Mouse (Mus musculus) hindbrain, embryonic 11.5 days (tissue): ENCODE measurements around the gene Eaf1. TPM values are rescaled to one million over a fixed set of nuclear protein-coding genes. Genes with fewer than 3 reads are reported as not detected.

Source experiments
- ATAC-seq: fragments of 200-750 bp; cut with Nextera tagmentation; 2 replicates; pipeline ENCODE4 v1.8.0; 2017; ENCODE audit warnings: mild to moderate bottlenecking, moderate TSS enrichment, moderate library complexity; ENCODE audit not compliant: low FRiP score
- DNase-seq: peaks from one replicate; pipeline ENCODE4 v3.0.0-alpha.2; 2015; ENCODE audit warnings: low spot score
- H3K27ac ChIP-seq: fragments of 300-500 bp; sonication (generic); 2 replicates; pipeline ENCODE4 v1.5.1; 2014; ENCODE audit warnings: mild to moderate bottlenecking, low read depth, low read length
- H3K27me3 ChIP-seq: fragments of 300-500 bp; sonication (generic); 2 replicates; pipeline ENCODE4 v1.6.1; 2014; ENCODE audit warnings: mild to moderate bottlenecking, low read length, moderate library complexity, mixed read lengths; ENCODE audit not compliant: control insufficient read depth, insufficient read depth
- H3K36me3 ChIP-seq: fragments of 300-500 bp; sonication (generic); 2 replicates; pipeline ENCODE4 v1.6.1; 2014; ENCODE audit warnings: mild to moderate bottlenecking, low read length, moderate library complexity, mixed read lengths; ENCODE audit not compliant: control insufficient read depth, insufficient read depth
- H3K4me1 ChIP-seq: fragments of 300-500 bp; sonication (generic); replicated peaks from 2 replicates; pipeline ENCODE4 v1.6.1; 2014; ENCODE audit warnings: low read length, mixed read lengths; ENCODE audit not compliant: control insufficient read depth, insufficient read depth
- H3K4me2 ChIP-seq: fragments of 300-500 bp; sonication (generic); replicated peaks from 2 replicates; pipeline ENCODE4 v1.6.1; 2014; ENCODE audit warnings: mild to moderate bottlenecking, low read depth, low read length
- H3K4me3 ChIP-seq: fragments of 300-500 bp; sonication (generic); 2 replicates; pipeline ENCODE4 v1.5.1; 2014; ENCODE audit warnings: low read depth, low read length
- H3K9ac ChIP-seq: fragments of 300-500 bp; sonication (generic); 2 replicates; pipeline ENCODE4 v1.6.1; 2014; ENCODE audit warnings: low read depth, low read length
- H3K9me3 ChIP-seq: fragments of 300-500 bp; sonication (generic); 2 replicates; pipeline ENCODE4 v1.6.1; 2016; ENCODE audit warnings: low read length; ENCODE audit not compliant: control insufficient read depth
- WGBS: fragments of 180-500 bp; shearing (Covaris S2); extraction: QIAGEN DNeasy Blood & Tissue Kit; methylation state at CpG from one replicate; pipeline ENCODE4 v1.1.7; 2014; 5-methylcytosine and 5-hydroxymethylcytosine counted together
- polyA plus RNA-seq: library from polyadenylated mRNA; unstranded; fragments of >200 nt; fragmentation: Nextera tagmentation; extraction: Ambion mirVana; gene quantifications from 2 replicates; pipeline ENCODE4 v1.2.1, GENCODE M21; 2014

Eaf1 gene
- polyA plus RNA-seq, 1 experiment from 2014 or later, result 15.9 TPM

- no peak overlapping the region for H3K4me3 ChIP-seq
- DNase-seq, result peak; percentile 21
- no peaks in the 10 kb centered on the region for H3K9me3 ChIP-seq
- H3K4me1 ChIP-seq, result no peaks in the 10 kb centered on the region
- no peak overlapping the region for H3K9ac ChIP-seq
- 58% methylated on average over 8 of the region's 8 CpGs for WGBS
- H3K27ac ChIP-seq, result no peak overlapping the region
- no peak for ATAC-seq
- no peaks in the 10 kb centered on the region for H3K36me3 ChIP-seq
- H3K4me2 ChIP-seq, result no peak overlapping the region
- H3K27me3 ChIP-seq, result no peaks in the 10 kb centered on the region
Measured at GRCm38 (mm10) chr14:31464176-31464575, 30.0 kb upstream of the Eaf1 start.

- H3K4me2 ChIP-seq, result no peak overlapping the region
- DNase-seq (no peak), ATAC-seq (no peak)
- no peak overlapping the region for H3K4me3 ChIP-seq
- no peaks in the 10 kb centered on the region for H3K27me3 ChIP-seq
- H3K9ac ChIP-seq, result no peak overlapping the region
- 57% methylated on average over 4 of the region's 4 CpGs for WGBS
- H3K27ac ChIP-seq, result no peak overlapping the region
- H3K9me3 ChIP-seq, result no peaks in the 10 kb centered on the region
- no peaks in the 10 kb centered on the region for H3K4me1 ChIP-seq
- H3K36me3 ChIP-seq, result no peaks in the 10 kb centered on the region
Measured at GRCm38 (mm10) chr14:31469711-31470110, 24.5 kb upstream of the Eaf1 start.

GRCm38 (mm10) chr14:31472451-31473061, 21.6 kb upstream of the Eaf1 start:
- Histone ChIP-seq H3K9me3 (no peaks in the 10 kb centered on the region), H3K4me1 (no peaks in the 10 kb centered on the region), H3K4me2 (no peak overlapping the region), H3K27me3 (no peaks in the 10 kb centered on the region), H3K36me3 (no peaks in the 10 kb centered on the region), H3K4me3 (no peak overlapping the region), H3K9ac (no peak overlapping the region), H3K27ac (no peak overlapping the region)
- ATAC-seq, result no peak
- DNase-seq, result peak; percentile 77
- WGBS, result 15% methylated on average over 5 of the region's 5 CpGs

- Histone ChIP-seq H3K9ac (no peak overlapping the region), H3K36me3 (no peaks in the 10 kb centered on the region), H3K4me2 (no peak overlapping the region), H3K27me3 (no peaks in the 10 kb centered on the region), H3K4me3 (no peak overlapping the region), H3K27ac (no peak overlapping the region), H3K9me3 (no peaks in the 10 kb centered on the region), H3K4me1 (no peaks in the 10 kb centered on the region)
- ATAC-seq, result no peak
- 77% methylated on average over 2 of the region's 2 CpGs for WGBS
- DNase-seq, result no peak
Measured at GRCm38 (mm10) chr14:31473297-31473696, 20.9 kb upstream of the Eaf1 start.

- no peak overlapping the region for H3K4me3 ChIP-seq
- no peaks in the 10 kb centered on the region for H3K4me1 ChIP-seq
- no peak overlapping the region for H3K4me2 ChIP-seq
- no peak for DNase-seq
- H3K9ac ChIP-seq, result no peak overlapping the region
- H3K27me3 ChIP-seq, result no peaks in the 10 kb centered on the region
- 0 out of 2 replicates have a peak, but pooled peaks cover 3% of the 10 kb centered on the region for H3K36me3 ChIP-seq
- H3K9me3 ChIP-seq, result no peaks in the 10 kb centered on the region
- H3K27ac ChIP-seq, result no peak overlapping the region
- WGBS, result 93% methylated on average over 5 of the region's 5 CpGs
- ATAC-seq, result no peak
Measured at GRCm38 (mm10) chr14:31482417-31482816, 11.8 kb upstream of the Eaf1 start.

- 0 out of 2 replicates have a peak, but pooled peaks cover 6% of the 10 kb centered on the region for H3K36me3 ChIP-seq
Measured at GRCm38 (mm10) chr14:31486465-31486864, 7.7 kb upstream of the Eaf1 start.

GRCm38 (mm10) chr14:31488055-31488454, 6.1 kb upstream of the Eaf1 start:
- Histone ChIP-seq H3K36me3 (peaks cover 6% of the 10 kb centered on the region; the same call in 1 of the 2 replicates), H3K9me3 (no peaks in the 10 kb centered on the region), H3K4me2 (no peak overlapping the region), H3K27me3 (no peaks in the 10 kb centered on the region), H3K27ac (no peak overlapping the region), H3K4me3 (no peak overlapping the region), H3K9ac (no peak overlapping the region), H3K4me1 (no peaks in the 10 kb centered on the region)
- no peak for ATAC-seq
- 95% methylated on average over 6 of the region's 6 CpGs for WGBS
- DNase-seq, result no peak

More at GRCm38 (mm10) chr14:31486465-31486864, 7.7 kb upstream of the Eaf1 start:
- H3K4me3 ChIP-seq, result no peak overlapping the region
- no peaks in the 10 kb centered on the region for H3K9me3 ChIP-seq
- H3K27ac ChIP-seq, result no peak overlapping the region
- no peaks in the 10 kb centered on the region for H3K27me3 ChIP-seq
- ATAC-seq (no peak), DNase-seq (no peak)
- H3K4me2 ChIP-seq, result no peak overlapping the region
- 83% methylated on average over 4 of the region's 4 CpGs for WGBS
- no peaks in the 10 kb centered on the region for H3K4me1 ChIP-seq
- no peak overlapping the region for H3K9ac ChIP-seq

- no peak overlapping the region for H3K27ac ChIP-seq
- H3K4me3 ChIP-seq, result peak overlapping the region; percentile 90
- no peak for DNase-seq
- peak overlapping the region; percentile 54 for H3K4me2 ChIP-seq
- H3K9ac ChIP-seq, result peak overlapping the region; percentile 85
- ATAC-seq, result no peak
- no peaks in the 10 kb centered on the region for H3K9me3 ChIP-seq
- H3K36me3 ChIP-seq, result no peaks in the 10 kb centered on the region; the same call in 1 of the 2 replicates
- no peaks in the 10 kb centered on the region for H3K27me3 ChIP-seq
- 54% methylated on average over 9 of the region's 9 CpGs for WGBS
- peaks cover 9% of the 10 kb centered on the region; the same call in 1 of the 2 replicates for H3K4me1 ChIP-seq
Measured at GRCm38 (mm10) chr14:31493901-31494300, 298 bp upstream of the Eaf1 start.

- Histone ChIP-seq H3K4me3 (peak within 1 kb of the TSS; percentile 90), H3K36me3 (no peaks in the 10 kb centered on the region; the same call in 1 of the 2 replicates), H3K27ac (peak within 1 kb of the TSS; percentile 71; the same call in 1 of the 2 replicates), H3K4me2 (peak within 1 kb of the TSS; percentile 54), H3K4me1 (peaks cover 9% of the 10 kb centered on the region; the same call in 1 of the 2 replicates), H3K9ac (peak within 1 kb of the TSS; percentile 85), H3K9me3 (no peaks in the 10 kb centered on the region), H3K27me3 (no peaks in the 10 kb centered on the region)
- WGBS, result under 1% methylated on average over 49 of the region's 49 CpGs
- DNase-seq (peak; percentile 91), ATAC-seq (peak; percentile 91)
Measured at GRCm38 (mm10) chr14:31494975-31495455, 816 bp downstream of the Eaf1 start, which contains the start of gene Mettl6. Mettl6 (minus strand) TSS chr14:31495040.
